Mouse (Mus musculus) lung, postnatal 4 days (tissue): ENCODE results near the gene Kcnn1.

Experiments used
- DNase-seq, 2 experiments: peaks; one replicate each; pipeline ENCODE4 v3.0.0; 2021

Kcnn1 gene

DNA sequence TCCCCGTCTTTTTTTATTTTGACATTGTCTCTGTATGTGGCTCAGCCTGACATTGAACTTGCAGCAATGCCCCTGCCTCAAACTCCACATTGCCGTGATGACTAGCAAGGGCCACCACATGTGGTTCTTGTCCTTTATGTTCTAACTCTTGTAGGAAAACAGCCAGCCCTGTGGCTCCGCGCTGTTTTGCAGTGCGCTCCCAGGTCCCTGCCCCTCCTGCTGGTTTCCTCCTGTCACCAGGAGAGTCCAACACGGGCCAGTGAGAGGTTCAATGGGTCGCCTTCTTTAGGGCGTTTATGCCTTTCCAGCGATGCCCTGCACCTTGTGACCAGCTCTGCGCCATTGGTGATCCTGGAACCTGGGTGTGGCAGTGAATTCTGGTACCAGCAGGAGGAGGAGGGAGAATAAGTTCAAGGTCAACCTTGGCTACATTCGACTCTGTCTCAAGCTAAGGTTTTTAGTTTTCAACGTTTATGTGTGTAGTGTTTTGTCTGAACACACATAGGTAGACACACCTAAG, 3.0 kb upstream of the Kcnn1 start:
- no peak for DNase-seq

DNA sequence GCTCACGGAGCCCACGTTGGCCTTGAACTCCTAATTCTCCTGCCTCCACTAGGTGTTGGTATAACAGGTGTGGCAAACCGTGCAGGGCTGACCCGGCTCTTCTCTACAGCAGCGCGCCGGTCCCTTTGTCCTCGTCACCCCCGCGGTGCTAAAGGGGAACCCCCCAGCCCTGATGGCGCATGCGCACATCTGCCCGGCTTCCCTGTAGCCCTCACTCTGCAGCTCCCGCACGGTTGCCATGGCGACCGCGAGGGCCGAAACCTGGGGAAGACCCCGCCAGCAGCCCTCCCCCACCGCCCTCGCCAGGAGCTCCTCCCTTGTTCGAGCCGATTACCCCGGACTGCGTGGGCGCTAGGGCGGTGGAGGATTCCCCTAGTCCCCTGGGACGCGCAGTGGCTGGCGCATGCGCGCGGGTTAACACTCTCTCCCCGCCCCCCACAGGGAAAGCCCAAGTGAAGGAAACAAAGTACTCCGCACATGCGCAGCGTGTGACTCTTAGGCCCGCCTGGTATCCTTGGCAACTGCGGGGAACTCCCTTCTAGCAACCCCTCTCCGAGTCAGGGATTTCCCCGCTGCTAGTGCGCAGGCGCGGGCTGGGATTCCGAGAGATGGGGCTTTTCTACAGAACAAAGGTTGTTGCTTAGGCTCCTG, 2.4 kb upstream of the Kcnn1 start:
- peak; percentile 99 for DNase-seq

DNA sequence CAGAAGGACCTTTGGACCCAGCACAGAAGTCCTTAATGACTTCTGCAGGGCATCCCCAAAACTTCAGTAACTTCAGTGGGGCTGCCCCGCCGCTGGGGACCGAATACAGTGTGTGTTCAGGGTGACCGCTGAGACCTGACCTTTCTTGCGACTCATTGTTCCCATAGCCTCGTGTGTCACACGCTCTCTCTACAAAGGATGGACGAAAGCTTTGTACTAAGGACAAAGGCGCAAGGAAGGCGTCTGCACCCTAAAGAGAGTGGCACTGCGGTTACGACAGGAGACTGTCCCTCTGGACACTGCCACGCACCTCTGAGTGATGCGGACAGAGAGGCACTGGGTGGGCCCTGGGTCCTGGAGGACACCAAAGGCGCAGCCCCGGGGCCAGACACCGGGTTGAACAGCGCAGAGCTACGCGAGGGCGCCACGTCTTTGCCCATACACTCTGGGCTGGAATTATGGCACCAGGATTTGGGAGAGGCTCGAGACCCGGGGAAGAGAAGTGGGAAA, 1.7 kb upstream of the Kcnn1 start:
- peak in 1 of 2 experiments; percentile 33 for DNase-seq

DNA sequence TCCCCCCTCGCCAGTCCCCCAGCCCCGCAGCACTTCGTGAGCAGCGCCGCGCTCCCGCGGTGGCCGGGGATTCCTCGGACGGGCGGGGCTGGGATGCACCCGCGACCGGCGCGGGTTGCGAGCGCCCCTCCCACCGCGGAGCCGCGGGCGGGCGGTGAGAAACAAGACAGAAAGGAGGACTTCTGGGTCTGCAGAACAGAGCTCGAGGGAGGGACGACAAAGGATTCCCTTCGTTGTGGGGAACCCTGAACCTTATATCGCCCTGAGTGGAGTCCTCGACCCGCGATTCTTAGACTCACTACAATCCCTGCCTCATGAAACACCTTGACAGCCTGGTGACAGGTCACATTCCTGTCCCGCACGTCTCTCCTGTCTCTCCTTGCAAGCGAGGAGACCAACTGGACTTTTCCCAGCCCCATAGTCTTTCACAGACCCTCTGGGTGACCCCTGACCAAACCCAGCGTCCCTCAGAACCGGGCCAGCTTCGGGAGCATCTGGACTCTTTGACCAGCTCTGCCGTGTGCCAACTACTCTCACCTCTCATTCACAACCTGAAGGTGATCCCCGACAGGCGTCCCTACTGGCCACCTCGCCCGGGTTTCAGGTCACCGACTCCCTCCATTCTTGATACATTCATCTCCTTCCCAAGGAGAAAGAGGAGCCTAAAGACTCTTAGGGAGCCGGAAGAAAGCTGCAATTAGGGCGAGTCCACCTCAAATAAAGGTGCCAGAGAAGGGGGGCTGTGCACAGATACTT, 1.1 kb upstream of the Kcnn1 start:
- DNase-seq: peak in 1 of 2 experiments; percentile 37

DNA sequence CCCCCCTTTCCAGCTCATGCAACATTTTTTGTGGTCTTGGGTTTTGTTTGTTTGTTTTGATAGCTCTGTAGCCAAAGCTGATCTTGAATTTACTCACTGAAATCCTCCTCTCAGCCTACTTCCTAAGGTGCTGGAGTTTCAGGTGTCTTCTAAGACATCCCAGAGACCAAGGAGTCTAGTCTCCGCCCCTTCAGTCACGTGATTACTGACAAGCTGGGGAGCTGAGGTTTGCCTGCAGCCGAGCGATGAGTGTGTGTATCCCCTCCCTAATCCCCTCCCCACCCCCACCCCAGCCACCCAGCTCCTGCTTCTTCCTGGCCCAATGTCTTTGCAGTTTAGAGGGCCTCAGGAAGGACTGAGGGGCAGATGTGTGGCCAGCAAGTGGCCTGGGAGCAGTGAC, 5.5 kb downstream of the Kcnn1 start:
- DNase-seq: no peak

DNA sequence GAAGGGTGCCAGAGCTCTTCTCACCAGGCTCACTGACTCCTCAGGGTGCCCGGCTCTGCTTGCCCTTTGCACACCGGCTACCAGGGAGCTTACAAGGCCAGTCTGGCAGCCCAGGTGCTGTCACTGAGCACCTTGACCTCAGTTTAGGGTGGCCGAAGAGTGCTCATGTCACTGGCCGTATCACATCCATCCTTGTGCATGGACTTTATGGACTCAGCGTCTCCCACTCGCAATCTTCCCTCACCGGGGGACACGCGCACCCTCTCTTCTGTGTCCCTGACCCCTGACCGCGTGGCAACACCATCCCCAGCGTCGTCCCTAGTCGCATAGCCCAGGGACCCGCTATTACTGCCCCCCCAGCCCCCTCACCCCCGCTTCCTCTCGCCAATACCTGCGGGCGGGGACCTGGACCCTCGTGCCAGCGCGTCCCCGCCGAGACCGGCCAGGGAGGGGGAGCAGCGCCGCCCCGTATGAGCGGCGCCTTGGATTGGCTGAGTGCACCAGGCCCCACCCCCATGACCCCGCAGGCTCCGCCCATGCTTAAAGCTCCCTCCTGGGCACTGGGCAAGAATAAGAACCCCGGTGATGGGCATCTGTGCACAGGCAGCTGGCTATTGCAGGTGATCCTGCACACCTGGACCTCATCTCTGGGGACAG, 6.4 kb downstream of the Kcnn1 start:
- DNase-seq: peak; percentile 71 to 75

DNA sequence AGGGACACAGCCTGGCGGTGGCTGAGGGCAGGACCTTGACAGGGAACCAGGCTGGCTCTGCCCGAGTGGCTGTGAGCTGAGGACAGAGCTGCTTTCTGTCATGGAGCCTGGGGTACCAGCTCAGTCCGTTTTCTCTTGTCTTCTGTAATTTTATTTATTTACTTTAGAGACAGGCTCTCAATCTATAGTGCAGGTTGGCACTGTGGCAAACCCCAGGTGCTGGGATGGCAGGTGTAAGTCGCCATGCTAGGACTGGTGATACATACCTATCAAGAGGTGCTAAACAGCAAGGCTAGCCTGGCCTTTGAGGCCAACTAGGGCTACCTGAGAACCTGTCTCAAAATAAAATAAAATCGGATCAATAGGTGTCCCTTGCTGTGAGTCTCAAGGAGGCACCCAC, 7.0 kb downstream of the Kcnn1 start:
- no peak for DNase-seq

DNA sequence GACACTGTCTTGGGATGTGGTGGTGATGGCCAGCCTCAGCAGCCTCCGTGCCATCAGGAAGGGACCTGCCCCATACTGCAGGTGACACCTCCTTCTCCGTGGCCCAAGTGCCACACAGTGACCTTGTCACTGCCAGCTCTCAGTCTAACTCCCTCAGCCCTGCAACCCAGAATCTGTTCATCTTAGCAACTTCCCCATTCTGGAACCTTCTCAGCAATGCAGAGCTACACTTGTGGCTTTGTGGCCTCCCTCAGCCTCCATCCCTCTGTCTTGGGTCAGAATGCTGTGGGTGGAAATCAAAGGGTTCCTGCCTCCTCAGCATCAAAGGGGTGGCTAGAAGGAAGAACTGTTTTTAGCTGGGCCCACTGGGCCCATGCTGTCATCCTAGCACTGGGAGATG, 9.2 kb downstream of the Kcnn1 start:
- DNase-seq: peak in 1 of 2 experiments; percentile 40

DNA sequence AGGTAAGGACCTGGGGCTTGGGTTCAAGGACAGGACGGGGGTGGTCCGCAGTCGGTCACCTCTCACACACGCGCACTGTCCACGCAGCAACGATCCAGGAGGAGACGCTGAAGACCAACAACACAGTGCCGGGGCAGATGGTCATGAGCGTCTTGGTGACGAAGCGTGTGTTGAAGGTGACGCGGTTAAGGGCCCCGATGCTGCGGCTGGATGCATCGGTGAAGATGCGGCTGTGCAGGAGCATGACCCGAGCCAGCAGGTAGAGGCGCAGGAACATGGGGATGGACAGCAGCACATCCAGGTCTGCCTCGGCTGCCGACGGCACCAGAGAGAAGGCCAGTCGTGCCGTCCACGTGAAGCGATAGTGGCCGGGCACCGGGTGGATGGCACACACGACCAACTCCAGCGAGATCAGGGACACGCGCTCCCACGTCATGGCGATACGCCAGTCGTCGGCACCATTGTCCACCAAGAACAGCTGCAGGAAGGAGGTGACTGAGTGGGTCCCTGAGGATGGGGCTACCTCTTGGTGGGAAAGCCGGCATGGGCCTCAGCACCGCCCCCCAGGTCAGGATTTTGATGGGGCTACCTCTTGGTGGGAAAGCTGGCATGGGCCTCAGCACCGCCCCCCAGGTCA, 10.3 kb downstream of the Kcnn1 start:
- DNase-seq: no peak

DNA sequence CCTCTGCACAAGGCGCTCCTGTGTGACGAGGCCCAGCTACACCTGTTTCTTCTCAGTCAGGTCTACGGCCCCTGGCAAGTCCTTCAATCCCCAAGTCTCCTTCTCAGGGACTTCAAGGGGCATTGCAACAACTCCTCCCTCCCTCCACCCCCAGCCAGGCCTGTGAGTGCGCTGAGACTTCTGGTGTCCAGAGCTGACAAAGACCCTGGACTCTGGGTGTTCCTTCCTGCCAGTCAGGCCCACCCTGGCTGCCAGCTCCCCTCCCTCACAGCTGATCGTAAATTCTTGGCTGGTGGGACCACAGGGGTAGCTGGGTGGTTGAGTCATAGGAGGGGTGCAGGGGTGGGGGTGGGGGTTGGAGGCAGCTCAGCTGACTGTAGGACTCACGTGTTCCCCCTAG, 11.2 kb downstream of the Kcnn1 start:
- no peak for DNase-seq

DNA sequence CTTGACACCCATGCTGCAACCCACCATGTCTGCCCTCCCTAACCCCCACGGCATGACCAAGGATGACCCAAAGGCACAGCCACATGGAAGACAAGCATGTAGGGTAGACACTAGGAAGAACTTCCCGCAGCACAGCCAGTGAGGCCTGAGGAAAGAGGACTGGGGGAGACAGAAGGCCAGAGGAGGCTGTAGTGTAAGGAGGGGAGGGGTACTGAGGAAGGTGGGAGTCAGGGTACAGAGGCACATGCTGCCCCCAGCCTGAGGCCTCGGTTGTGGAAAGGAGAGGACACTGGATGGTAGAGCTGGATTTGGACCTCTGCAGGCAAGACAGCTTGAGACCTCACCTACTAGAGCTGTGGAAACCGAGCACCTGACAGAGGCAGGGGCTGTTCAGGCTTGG, 12.1 kb downstream of the Kcnn1 start:
- no peak for DNase-seq

DNA sequence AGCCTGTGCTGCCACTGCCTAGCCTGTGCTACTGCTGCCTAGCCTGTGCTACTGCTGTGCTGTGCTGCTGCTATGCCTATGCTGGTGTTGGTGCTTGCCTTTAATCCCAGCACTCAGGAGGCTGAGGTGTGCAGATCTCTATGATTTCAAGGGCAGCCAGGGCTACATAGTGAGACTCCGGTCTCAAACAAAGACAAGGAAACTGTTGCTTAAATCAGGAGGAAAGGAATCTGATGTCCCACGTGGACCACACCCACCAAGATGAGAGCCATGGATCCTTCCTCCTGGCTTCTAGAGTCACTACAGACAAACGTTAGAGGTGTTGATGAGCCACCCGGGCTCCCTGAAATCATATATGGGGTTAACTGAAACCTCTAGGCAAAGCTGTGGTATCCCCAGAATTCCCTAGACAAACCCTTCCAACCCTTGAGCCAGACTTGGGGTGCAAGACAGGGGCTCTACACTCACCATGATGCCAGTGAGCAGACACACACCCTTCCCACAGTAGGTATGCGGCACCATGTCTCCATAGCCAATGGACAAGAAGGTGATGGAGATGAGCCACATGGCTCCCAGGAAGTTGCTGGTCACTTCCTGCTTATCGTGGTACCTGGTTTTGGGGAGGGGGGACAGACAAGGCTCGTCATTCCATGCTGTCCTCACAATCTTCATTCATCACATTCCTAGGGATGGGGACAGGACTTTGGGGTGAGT, 12.8 kb downstream of the Kcnn1 start:
- no peak for DNase-seq

DNA sequence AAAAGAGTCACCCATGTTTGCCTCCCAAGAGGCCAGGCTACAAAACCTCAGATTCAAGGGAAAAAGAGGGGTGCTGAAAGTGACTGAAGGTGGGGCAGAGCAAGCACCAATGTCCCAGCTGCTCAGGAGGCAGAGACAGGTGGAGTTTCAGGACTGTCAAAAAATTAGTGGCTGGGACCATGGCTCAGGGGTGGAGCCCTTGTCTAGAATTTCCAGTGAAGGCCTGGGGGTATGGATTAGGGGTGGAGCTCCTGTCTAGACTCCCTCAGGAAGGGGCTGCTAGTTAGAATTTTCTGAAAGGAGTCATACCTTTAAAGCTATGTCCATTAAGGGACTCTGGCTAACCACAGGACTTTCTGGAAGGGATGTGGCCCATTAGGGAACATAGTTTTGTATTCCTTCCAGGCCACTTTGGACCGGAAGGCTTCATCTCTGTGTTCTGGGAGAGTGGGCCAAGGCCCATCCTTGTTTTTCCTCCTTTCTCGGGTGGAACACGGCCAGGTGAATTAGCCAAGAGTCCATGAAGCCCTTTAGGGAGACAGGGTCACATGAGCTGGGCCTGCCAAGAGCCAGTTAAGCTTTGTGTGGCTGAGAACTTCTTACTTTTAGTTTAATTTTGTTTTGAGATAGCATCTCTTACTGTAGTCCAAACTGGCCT, 13.6 kb downstream of the Kcnn1 start:
- DNase-seq: no peak

DNA sequence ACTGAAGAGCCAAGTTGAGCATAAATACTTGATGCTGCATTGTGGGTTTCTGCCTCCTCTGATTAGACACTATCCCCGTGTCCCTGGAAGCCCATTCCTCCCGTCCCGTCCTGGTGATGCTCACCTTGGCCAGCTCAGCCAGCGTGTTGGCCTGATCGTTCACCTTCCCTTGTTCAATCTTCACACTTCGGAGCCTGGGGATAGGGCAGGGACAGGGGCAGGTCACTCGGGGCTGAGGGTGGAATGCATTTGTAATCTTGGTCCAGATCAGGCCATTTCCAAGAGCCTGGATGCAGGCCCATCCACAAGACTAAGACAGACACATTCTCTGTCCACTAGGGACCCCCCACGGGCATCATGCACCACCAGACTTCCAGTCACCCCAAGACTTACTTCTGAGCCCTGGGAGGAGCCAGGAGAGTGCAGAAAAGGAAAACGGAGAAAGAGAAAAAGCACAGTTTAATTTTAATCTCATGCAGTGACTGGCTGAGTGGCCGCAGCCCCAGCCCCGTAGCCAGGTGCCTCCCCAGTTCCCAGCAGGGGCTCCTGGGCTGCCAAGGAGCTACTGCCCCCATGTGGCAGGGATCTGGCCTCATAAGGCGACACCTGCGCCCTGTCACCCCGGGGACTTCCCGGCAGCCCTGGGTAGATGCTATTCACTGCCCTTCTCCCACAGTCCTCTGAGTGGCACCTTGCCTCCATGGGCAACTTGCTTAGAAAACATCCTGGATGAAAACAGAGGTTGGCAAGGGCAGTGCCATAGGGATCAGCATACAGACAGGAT, 16.5 kb downstream of the Kcnn1 start:
- no peak for DNase-seq

DNA sequence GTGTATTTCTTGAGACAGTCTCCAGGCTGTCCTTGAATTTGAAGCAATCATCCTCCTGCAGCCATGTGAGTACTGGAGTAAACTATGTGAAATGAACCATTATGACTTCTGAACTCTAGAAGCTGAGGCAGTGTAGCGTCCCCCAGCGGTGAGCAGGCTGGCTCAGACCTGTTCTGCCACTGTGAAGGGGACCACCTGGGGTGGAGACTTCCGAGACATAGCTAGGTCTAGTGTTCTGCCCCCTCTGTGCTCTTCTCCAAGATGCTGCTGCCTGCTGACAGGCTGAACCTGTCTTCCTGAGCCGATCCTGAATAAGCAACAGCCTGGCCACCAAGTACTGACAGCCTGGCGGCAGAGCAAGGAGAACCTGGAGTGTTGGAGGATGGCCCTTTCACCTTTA, 17.9 kb downstream of the Kcnn1 start:
- DNase-seq: no peak

DNA sequence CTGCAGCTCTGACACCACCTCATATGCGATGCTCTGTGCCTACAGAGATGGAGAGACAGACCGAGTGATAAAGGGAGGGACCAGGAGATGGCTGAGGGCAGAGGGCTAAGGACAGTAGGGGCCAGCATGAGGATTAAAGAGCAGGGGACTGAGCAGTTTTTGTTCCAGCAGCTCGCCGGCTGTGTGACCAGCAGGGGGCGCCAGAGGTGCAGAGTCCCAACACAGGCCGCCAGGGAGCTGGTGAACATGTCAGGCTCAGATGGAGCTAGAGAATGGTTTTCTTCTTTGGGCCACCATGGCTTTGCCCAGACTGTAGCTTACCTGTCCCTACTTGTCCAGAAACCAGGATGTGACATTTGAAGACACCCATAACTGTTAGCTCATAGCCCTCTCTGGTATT, 18.5 kb downstream of the Kcnn1 start:
- peak; percentile 86 to 93 for DNase-seq

DNA sequence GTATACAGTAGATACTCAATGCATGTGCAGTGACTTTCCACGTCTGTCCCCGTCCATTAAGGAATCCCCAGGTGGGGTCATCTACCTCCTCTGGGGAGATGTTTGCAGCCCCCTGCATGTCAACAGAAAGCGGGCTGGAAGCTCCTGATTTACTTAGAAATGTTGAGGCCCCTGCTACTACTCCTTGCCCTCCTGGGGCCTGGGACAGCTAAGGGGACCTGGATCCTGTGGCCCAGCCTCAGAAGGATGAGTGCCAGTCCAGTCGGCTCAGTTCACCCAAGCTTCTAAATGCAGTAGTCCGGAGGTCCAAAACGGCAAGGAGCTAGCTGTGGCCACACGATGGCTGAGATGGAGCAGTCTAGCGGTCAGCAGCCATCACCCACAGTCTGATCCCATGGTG, 19.1 kb downstream of the Kcnn1 start:
- DNase-seq: no peak

DNA sequence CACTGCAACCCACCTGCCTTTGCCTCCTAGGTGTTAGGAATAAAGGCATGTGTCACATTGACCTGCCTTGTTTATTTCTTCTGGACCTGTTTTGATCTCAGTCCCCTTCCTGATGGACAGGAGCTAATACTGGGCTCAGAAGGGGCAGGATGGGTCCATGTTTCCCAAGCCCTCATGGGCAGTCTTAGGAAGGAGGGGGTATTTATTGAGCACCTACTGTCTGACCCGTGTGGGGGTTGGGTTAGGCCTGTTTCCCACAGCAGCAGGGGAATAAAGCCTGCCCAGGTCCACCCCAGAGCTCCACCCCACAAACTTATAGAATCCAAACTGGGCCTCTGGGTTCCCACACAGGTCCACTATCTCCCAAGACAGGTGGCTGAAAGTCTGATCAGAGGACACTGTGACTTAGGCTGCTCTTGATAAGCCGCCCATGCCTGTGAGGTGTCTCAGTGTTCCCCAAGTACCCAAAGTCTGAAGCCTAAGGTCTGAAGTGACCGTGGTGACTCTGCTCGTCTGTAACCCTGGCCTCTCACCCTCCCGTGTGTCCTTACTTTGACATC, 19.8 kb downstream of the Kcnn1 start:
- no peak for DNase-seq

DNA sequence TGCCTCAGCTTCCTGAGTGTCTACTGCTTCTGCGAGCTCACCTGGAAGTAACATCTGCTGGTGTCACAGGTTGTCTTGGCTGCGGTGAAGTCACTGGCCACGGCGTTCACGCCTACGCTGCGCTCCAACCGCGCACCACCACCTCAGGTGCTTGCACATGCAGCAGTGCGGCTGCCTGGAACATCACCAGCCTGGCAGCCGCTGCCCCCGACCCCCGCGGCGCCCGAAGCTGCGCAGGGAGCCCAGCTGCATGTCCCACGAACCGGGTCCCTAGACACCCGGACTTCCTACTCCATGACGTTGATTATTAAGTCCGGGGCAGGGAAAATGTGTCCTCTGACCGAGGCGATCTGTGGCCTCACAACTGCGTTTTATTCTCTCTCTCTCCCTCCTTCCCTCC, 20.6 kb downstream of the Kcnn1 start:
- DNase-seq: no peak

DNA sequence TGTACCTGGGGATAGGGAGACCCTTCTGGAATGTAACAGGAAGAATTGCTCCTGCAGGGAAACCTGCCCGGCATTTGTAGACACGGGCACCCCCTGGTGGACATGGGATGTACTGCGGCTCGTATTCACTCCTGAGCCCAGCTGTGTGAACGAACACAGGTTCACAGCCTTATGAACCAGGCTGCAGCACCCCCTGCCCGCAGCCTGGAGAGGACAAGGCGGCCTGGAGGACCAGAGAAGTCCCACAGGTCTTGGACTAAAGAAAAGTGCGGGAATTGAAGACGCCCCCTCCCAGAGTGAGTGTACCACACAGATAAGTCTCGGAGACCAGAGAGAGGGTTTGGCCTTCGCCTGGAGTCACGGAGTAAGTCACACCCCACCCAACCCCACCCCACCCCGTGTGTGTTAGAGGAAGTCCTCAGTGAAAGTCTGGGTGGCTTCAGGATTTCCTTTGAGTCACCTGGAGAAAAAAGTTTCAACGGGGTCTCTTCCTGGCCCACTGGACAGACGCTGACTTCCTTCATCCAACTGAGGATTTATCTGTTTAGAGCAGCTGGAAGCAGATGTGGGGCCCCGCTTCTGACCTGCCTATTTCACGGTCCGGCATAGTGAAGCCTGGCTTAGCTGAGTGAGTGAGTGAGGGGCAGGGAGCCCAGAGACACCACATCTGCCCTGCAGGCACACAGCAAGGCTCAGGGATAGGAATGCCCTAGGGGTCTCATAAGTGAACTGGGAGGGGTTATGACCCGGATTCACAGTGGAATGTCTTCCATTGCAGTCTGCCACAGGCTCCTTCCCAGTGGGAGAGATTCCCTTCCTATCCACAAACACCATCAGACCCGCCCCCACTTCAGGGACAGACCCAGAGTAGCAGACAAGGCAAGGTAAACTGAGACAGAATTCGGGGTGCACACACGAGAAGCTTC, 21.6 kb downstream of the Kcnn1 start:
- DNase-seq: peak; percentile 86 to 93
